Mouse (Mus musculus) kidney, embryonic 16.5 days (tissue): ENCODE results near the gene Fat1. TPM values are rescaled to one million over a fixed set of nuclear protein-coding genes. Genes with fewer than 3 reads are reported as not detected.
"Not testable (repeated sequence)": the region's sequence is repeated elsewhere in the genome, so short reads cannot be mapped to it uniquely, and the experiment has no call there.

ENCODE experiments used
- ATAC-seq: fragments of 200-750 bp; cut with Nextera tagmentation; 2 replicates; pipeline ENCODE4 v1.8.0; 2017; ENCODE audit warnings: moderate TSS enrichment; ENCODE audit not compliant: low FRiP score, low TSS enrichment
- H3K27ac ChIP-seq: fragments of 300-500 bp; sonication (generic); 2 replicates; pipeline ENCODE4 v1.5.1; 2014; ENCODE audit warnings: low read length
- H3K27me3 ChIP-seq: fragments of 300-500 bp; sonication (generic); 2 replicates; pipeline ENCODE4 v1.6.1; 2014; ENCODE audit warnings: low read length, control low read depth, mixed read lengths; ENCODE audit not compliant: insufficient read depth
- H3K36me3 ChIP-seq: fragments of 300-500 bp; sonication (generic); 2 replicates; pipeline ENCODE4 v1.6.1; 2014; ENCODE audit warnings: low read length, control low read depth, mixed read lengths; ENCODE audit not compliant: insufficient read depth
- H3K4me1 ChIP-seq: fragments of 300-500 bp; sonication (generic); 2 replicates; pipeline ENCODE4 v1.6.1; 2014; ENCODE audit warnings: low read length, control low read depth, mixed read lengths; ENCODE audit not compliant: insufficient read depth
- H3K4me2 ChIP-seq: fragments of 300-500 bp; sonication (generic); replicated peaks from 2 replicates; pipeline ENCODE4 v1.6.1; 2014; ENCODE audit warnings: low read depth, low read length
- H3K4me3 ChIP-seq: fragments of 300-500 bp; sonication (generic); 2 replicates; pipeline ENCODE4 v1.5.1; 2014; ENCODE audit warnings: mild to moderate bottlenecking, low read length
- H3K9ac ChIP-seq: fragments of 300-500 bp; sonication (generic); replicated peaks from 2 replicates; pipeline ENCODE4 v1.6.1; 2014; ENCODE audit warnings: low read length
- H3K9me3 ChIP-seq: fragments of 300-500 bp; sonication (generic); 2 replicates; pipeline ENCODE4 v1.6.1; 2016; ENCODE audit warnings: low read length, control low read depth
- WGBS: fragments of 180-500 bp; shearing (Covaris S2); extraction: QIAGEN DNeasy Blood & Tissue Kit; methylation state at CpG from one replicate; pipeline ENCODE4 v1.1.7; 2014; 5-methylcytosine and 5-hydroxymethylcytosine counted together
- polyA plus RNA-seq: library from polyadenylated mRNA; unstranded; fragments of >200 nt; fragmentation: Nextera tagmentation; extraction: Ambion mirVana; gene quantifications from 2 replicates; pipeline ENCODE4 v1.2.1, GENCODE M21; 2015

The Fat1 gene
- polyA plus RNA-seq, 1 experiment from 2014 or later, result 19.9 TPM

- no peaks in the 10 kb centered on the region for H3K27me3 ChIP-seq
- WGBS, result 88% methylated on average over 1 of the region's 1 CpGs
- H3K9ac ChIP-seq, result no peak overlapping the region
- peaks cover 11% of the 10 kb centered on the region for H3K9me3 ChIP-seq
- H3K4me1 ChIP-seq, result no peaks in the 10 kb centered on the region
- H3K27ac ChIP-seq, result no peak overlapping the region
- H3K4me3 ChIP-seq, result no peak overlapping the region
- H3K4me2 ChIP-seq, result no peak overlapping the region
- H3K36me3 ChIP-seq, result peaks cover 72% of the 10 kb centered on the region
- ATAC-seq, result no peak
These were observed 117.0 kb downstream of the Fat1 start for GRCm38 (mm10) chr8:45052205-45052604.

- Histone ChIP-seq H3K9me3 (peaks cover 11% of the 10 kb centered on the region), H3K27me3 (no peaks in the 10 kb centered on the region), H3K4me3 (no peak overlapping the region), H3K4me2 (no peak overlapping the region), H3K4me1 (no peaks in the 10 kb centered on the region), H3K36me3 (peaks cover 69% of the 10 kb centered on the region), H3K27ac (no peak overlapping the region), H3K9ac (no peak overlapping the region)
- no peak for ATAC-seq
- 88% methylated on average over 9 of the region's 9 CpGs for WGBS
These were observed 117.4 kb downstream of the Fat1 start for GRCm38 (mm10) chr8:45052618-45053017.

GRCm38 (mm10) chr8:45055500-45055899, 120.3 kb downstream of the Fat1 start:
- ATAC-seq, result no peak
- Histone ChIP-seq H3K27me3 (no peaks in the 10 kb centered on the region), H3K9me3 (peaks cover 7% of the 10 kb centered on the region), H3K4me3 (no peak overlapping the region), H3K4me2 (no peak overlapping the region), H3K9ac (no peak overlapping the region), H3K27ac (no peak overlapping the region), H3K36me3 (peaks cover 46% of the 10 kb centered on the region), H3K4me1 (no peaks in the 10 kb centered on the region)
- 96% methylated on average over 3 of the region's 3 CpGs for WGBS

GRCm38 (mm10) chr8:45056810-45057209, 121.6 kb downstream of the Fat1 start:
- Histone ChIP-seq H3K27me3 (no peaks in the 10 kb centered on the region), H3K9me3 (no peaks in the 10 kb centered on the region), H3K4me1 (no peaks in the 10 kb centered on the region), H3K4me3 (no peak overlapping the region), H3K27ac (no peak overlapping the region), H3K4me2 (no peak overlapping the region), H3K36me3 (peaks cover 32% of the 10 kb centered on the region), H3K9ac (no peak overlapping the region)
- ATAC-seq, result no peak
- 38% methylated on average over 2 of the region's 3 CpGs for WGBS

- Histone ChIP-seq H3K27me3 (no peaks in the 10 kb centered on the region), H3K27ac (no peak overlapping the region), H3K4me2 (no peak overlapping the region), H3K9ac (no peak overlapping the region), H3K9me3 (no peaks in the 10 kb centered on the region), H3K4me1 (no peaks in the 10 kb centered on the region), H3K36me3 (peaks cover 4% of the 10 kb centered on the region; the same call in 1 of the 2 replicates), H3K4me3 (no peak overlapping the region)
- 80% methylated on average over 2 of the region's 2 CpGs for WGBS
- ATAC-seq, result no peak
These were observed 124.8 kb downstream of the Fat1 start for GRCm38 (mm10) chr8:45060083-45060482.

- H3K4me1 ChIP-seq, result no peaks in the 10 kb centered on the region
- 92% methylated on average over 11 of the region's 11 CpGs for WGBS
- no peaks in the 10 kb centered on the region for H3K9me3 ChIP-seq
- no peak overlapping the region for H3K27ac ChIP-seq
- H3K4me2 ChIP-seq, result no peak overlapping the region
- no peak overlapping the region for H3K9ac ChIP-seq
- ATAC-seq, result no peak
- no peaks in the 10 kb centered on the region for H3K27me3 ChIP-seq
- H3K36me3 ChIP-seq, result no peaks in the 10 kb centered on the region
- H3K4me3 ChIP-seq, result no peak overlapping the region
These were observed 127.1 kb downstream of the Fat1 start for GRCm38 (mm10) chr8:45062311-45062710.

- Histone ChIP-seq H3K36me3 (no peaks in the 10 kb centered on the region), H3K4me1 (no peaks in the 10 kb centered on the region), H3K27me3 (no peaks in the 10 kb centered on the region), H3K4me3 (no peak overlapping the region), H3K9me3 (no peaks in the 10 kb centered on the region), H3K9ac (no peak overlapping the region), H3K27ac (no peak overlapping the region), H3K4me2 (no peak overlapping the region)
- 75% methylated on average over 25 of the region's 25 CpGs for WGBS
- ATAC-seq, result peak; percentile 35; the same call in 1 of the 2 replicates
These were observed 128.0 kb downstream of the Fat1 start for GRCm38 (mm10) chr8:45062982-45063924.

- H3K36me3 ChIP-seq, result no peaks in the 10 kb centered on the region
- ATAC-seq, result no peak
- H3K27me3 ChIP-seq, result 0 out of 2 replicates have a peak, but pooled peaks cover 3% of the 10 kb centered on the region
- 55% methylated on average over 8 of the region's 8 CpGs for WGBS
- H3K9me3 ChIP-seq, result no peaks in the 10 kb centered on the region
- H3K27ac ChIP-seq, result no peak overlapping the region
- H3K4me3 ChIP-seq, result no peak overlapping the region
- H3K9ac ChIP-seq, result no peak overlapping the region
- H3K4me1 ChIP-seq, result peaks cover 4% of the 10 kb centered on the region
- no peak overlapping the region for H3K4me2 ChIP-seq
These were observed 129.1 kb downstream of the Fat1 start for GRCm38 (mm10) chr8:45064197-45064869.

GRCm38 (mm10) chr8:45065391-45065790, 130.1 kb downstream of the Fat1 start:
- not testable (repeated sequence) for H3K36me3 ChIP-seq, H3K27me3 ChIP-seq, H3K4me3 ChIP-seq, H3K27ac ChIP-seq, H3K9ac ChIP-seq, ATAC-seq, H3K4me1 ChIP-seq, H3K4me2 ChIP-seq, H3K9me3 ChIP-seq
- 100% methylated on average over 1 of the region's 1 CpGs for WGBS
